Mouse (Mus musculus) hindbrain, embryonic 14.5 days (tissue): ENCODE measurements at regions not wholly inside any gene's neighbourhood (a gene's known extent, or its start where the extent isn't known, plus 50 kb on each side); places are given as distances from the start of the nearest gene placed in this dataset.

ENCODE experiments used
- ATAC-seq: fragments of 200-750 bp; cut with Nextera tagmentation; 2 replicates; pipeline ENCODE4 v1.8.0; 2017; ENCODE audit warnings: moderate number of reproducible peaks, mild to moderate bottlenecking, moderate TSS enrichment, moderate library complexity; ENCODE audit not compliant: low FRiP score
- DNase-seq: peaks from one replicate; pipeline ENCODE4 v3.0.0-alpha.2; 2015; ENCODE audit warnings: low spot score
- H3K27ac ChIP-seq: fragments of 300-500 bp; sonication (generic); 2 replicates; pipeline ENCODE4 v1.5.1; 2014; ENCODE audit warnings: mild to moderate bottlenecking, moderate library complexity
- H3K27me3 ChIP-seq: fragments of 300-500 bp; sonication (generic); 2 replicates; pipeline ENCODE4 v1.6.1; 2014; ENCODE audit warnings: mild to moderate bottlenecking, low read length, mixed read lengths; ENCODE audit not compliant: control insufficient read depth, insufficient read depth
- H3K36me3 ChIP-seq: fragments of 300-500 bp; sonication (generic); replicated peaks from 2 replicates; pipeline ENCODE4 v1.6.1; 2014; ENCODE audit not compliant: control insufficient read depth, insufficient read depth
- H3K4me1 ChIP-seq: fragments of 300-500 bp; sonication (generic); replicated peaks from 2 replicates; pipeline ENCODE4 v1.6.1; 2014; ENCODE audit warnings: antibody characterized with exemption, low read length, mixed read lengths; ENCODE audit not compliant: control insufficient read depth, insufficient read depth
- H3K4me2 ChIP-seq: fragments of 300-500 bp; sonication (generic); replicated peaks from 2 replicates; pipeline ENCODE4 v1.6.1; 2014; ENCODE audit warnings: mild to moderate bottlenecking, moderate library complexity
- H3K4me3 ChIP-seq: fragments of 300-500 bp; sonication (generic); replicated peaks from 2 replicates; pipeline ENCODE4 v1.5.1; 2014; ENCODE audit warnings: mild to moderate bottlenecking, low read length
- H3K9ac ChIP-seq: fragments of 300-500 bp; sonication (generic); 2 replicates; pipeline ENCODE4 v1.6.1; 2014
- H3K9me3 ChIP-seq: fragments of 300-500 bp; sonication (generic); 2 replicates; pipeline ENCODE4 v1.6.1; 2016; ENCODE audit warnings: low read length; ENCODE audit not compliant: control insufficient read depth
- WGBS: fragments of 180-500 bp; shearing (Covaris S2); extraction: QIAGEN DNeasy Blood & Tissue Kit; methylation state at CpG from one replicate; pipeline ENCODE4 v1.1.7; 2014; 5-methylcytosine and 5-hydroxymethylcytosine counted together

DNA sequence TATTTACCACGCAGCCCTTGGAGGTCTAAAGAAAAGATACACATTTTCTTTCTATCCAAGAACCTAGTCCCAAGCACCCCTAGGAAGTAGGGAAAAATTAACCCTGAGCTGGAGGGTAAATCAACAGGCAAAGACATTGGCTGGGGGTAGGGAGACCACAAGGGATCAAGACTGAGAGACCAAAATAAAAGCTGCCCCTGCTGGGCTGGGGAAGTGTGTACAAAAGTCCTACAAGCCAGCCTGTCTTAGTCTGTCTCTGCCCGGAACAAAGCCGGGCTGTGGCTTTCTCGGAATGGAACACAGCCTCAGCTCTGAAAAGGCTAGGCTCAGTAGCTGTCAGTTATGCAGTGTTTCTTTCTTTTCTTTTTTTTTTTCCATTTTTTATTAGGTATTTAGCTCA, 81.4 kb upstream of the Sox4 start:
- ATAC-seq (no peak; the same call in 1 of the 2 replicates), DNase-seq (no peak)
- Histone ChIP-seq H3K4me3 (no peak overlapping the region), H3K4me2 (no peak overlapping the region), H3K9me3 (no peaks in the 10 kb centered on the region), H3K36me3 (no peaks in the 10 kb centered on the region), H3K27me3 (no peaks in the 10 kb centered on the region), H3K9ac (no peak overlapping the region), H3K27ac (no peak overlapping the region), H3K4me1 (0 out of 2 replicates have a peak, but pooled peaks cover 6% of the 10 kb centered on the region)
- 10% methylated on average over 4 of the region's 4 CpGs for WGBS

GRCm38 (mm10) chr13:29034444-29034843, 80.9 kb upstream of the Sox4 start:
- Histone ChIP-seq H3K27me3 (no peaks in the 10 kb centered on the region), H3K27ac (no peak overlapping the region), H3K9ac (no peak overlapping the region), H3K4me2 (no peak overlapping the region), H3K9me3 (no peaks in the 10 kb centered on the region), H3K4me3 (no peak overlapping the region), H3K36me3 (no peaks in the 10 kb centered on the region), H3K4me1 (0 out of 2 replicates have a peak, but pooled peaks cover 6% of the 10 kb centered on the region)
- WGBS, result 41% methylated on average over 8 of the region's 8 CpGs
- ATAC-seq (peak; percentile 53; the same call in 1 of the 2 replicates), DNase-seq (no peak)

DNA sequence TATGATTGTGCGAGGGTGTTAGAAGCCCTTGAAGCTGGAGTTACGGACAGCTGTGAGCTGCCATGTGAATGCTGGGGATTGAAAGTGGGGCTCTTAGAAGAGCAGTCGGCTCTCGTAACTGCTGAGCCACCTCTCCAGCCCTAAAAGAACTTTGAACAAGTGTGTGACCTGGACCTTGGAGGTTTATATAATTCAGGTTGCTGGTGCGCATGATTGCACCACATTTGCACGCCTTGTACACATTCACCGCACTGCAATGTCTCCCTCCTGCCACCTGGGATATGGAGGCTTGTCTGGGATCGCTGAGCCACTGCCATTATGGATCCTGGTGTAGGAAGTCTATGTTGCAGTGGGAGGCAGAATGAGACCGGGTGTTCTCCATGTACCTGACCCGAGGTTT, 73.6 kb upstream of the Sox4 start:
- Histone ChIP-seq H3K9me3 (no peaks in the 10 kb centered on the region), H3K4me1 (no peaks in the 10 kb centered on the region), H3K36me3 (no peaks in the 10 kb centered on the region), H3K4me2 (no peak overlapping the region), H3K27me3 (no peaks in the 10 kb centered on the region), H3K27ac (no peak overlapping the region), H3K4me3 (no peak overlapping the region), H3K9ac (no peak overlapping the region)
- DNase-seq (no peak), ATAC-seq (no peak)
- 92% methylated on average over 10 of the region's 10 CpGs for WGBS

GRCm38 (mm10) chr13:29023486-29023885, 70.0 kb upstream of the Sox4 start:
- WGBS, result 92% methylated on average over 1 of the region's 1 CpGs
- no peak for ATAC-seq
- Histone ChIP-seq H3K4me2 (no peak overlapping the region), H3K27me3 (no peaks in the 10 kb centered on the region), H3K4me3 (no peak overlapping the region), H3K9me3 (no peaks in the 10 kb centered on the region), H3K9ac (no peak overlapping the region), H3K36me3 (no peaks in the 10 kb centered on the region), H3K4me1 (no peaks in the 10 kb centered on the region), H3K27ac (no peak overlapping the region)
- DNase-seq, result no peak

- Histone ChIP-seq H3K27ac (no peak overlapping the region), H3K36me3 (no peaks in the 10 kb centered on the region), H3K4me1 (peaks cover 24% of the 10 kb centered on the region), H3K9me3 (no peaks in the 10 kb centered on the region), H3K9ac (no peak overlapping the region), H3K4me3 (no peak overlapping the region), H3K4me2 (no peak overlapping the region), H3K27me3 (no peaks in the 10 kb centered on the region)
- no peak for ATAC-seq
- DNase-seq, result no peak
- 96% methylated on average over 3 of the region's 3 CpGs for WGBS
Observed at GRCm38 (mm10) chr13:29019839-29020238, 66.3 kb upstream of the Sox4 start.

DNA sequence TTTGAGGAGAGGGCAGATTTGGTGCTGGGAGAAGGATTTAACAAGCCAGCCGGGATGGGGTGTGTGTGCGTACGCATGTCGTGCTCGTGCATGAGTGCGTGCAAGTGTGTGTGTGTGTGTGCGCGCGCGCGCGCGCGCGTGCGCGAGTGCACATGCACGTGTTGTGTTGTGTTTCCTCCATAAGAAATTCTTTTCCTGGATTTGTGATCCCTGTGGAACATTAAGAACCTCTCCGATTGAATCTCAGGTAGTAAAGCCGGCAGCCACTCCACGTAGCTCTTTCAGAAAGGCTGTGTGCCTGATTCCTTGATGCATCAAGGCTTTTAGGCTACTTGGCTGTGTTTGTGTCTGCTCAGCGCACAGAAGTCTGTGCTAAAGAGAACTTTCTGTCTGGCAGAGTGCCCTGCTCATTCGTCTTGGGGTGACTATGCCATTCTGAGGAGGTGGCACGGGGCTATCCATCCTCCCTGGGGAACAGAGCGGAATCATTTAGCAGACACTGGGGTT, 62.7 kb upstream of the Sox4 start:
- Histone ChIP-seq H3K9ac (peak overlapping the region; percentile 53), H3K27me3 (no peaks in the 10 kb centered on the region), H3K4me3 (peak overlapping the region; percentile 29), H3K4me2 (peak overlapping the region; percentile 48), H3K9me3 (no peaks in the 10 kb centered on the region), H3K27ac (peak overlapping the region; percentile 95), H3K36me3 (no peaks in the 10 kb centered on the region), H3K4me1 (peaks cover 34% of the 10 kb centered on the region)
- peak; percentile 65 for DNase-seq
- peak; percentile 63 for ATAC-seq
- 54% methylated on average over 25 of the region's 25 CpGs for WGBS

DNA sequence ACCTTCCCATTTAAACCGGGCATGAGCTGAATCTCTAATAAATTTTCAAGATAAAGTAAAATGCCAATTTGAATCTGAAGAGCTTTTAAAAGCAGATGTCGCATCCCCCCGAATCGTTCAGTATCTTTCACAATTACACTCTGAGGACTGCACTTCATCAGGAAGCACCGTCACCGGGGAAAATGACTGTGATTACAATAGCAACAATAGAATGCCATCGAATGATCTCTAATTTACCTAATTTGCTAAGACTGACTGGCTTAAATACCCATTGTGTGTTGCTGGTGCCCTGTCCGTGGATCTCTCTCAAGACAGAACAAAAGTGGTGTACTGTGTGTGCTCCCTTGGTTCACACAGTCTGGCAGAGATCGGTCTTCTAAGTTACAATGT, 62.1 kb upstream of the Sox4 start:
- Histone ChIP-seq H3K9ac (peak overlapping the region; percentile 53), H3K9me3 (no peaks in the 10 kb centered on the region), H3K27ac (peak overlapping the region; percentile 95), H3K4me1 (peaks cover 34% of the 10 kb centered on the region), H3K36me3 (no peaks in the 10 kb centered on the region), H3K4me3 (peak overlapping the region; percentile 29), H3K27me3 (no peaks in the 10 kb centered on the region), H3K4me2 (peak overlapping the region; percentile 48)
- peak; percentile 62 for ATAC-seq
- 15% methylated on average over 9 of the region's 9 CpGs for WGBS
- DNase-seq, result peak; percentile 64

- peaks cover 34% of the 10 kb centered on the region for H3K4me1 ChIP-seq
- peak; percentile 78 for ATAC-seq
- peak overlapping the region; percentile 48 for H3K4me2 ChIP-seq
- H3K9ac ChIP-seq, result peak overlapping the region; percentile 53
- peak; percentile 69 for DNase-seq
- no peaks in the 10 kb centered on the region for H3K27me3 ChIP-seq
- no peaks in the 10 kb centered on the region for H3K9me3 ChIP-seq
- no peaks in the 10 kb centered on the region for H3K36me3 ChIP-seq
- peak overlapping the region; percentile 29 for H3K4me3 ChIP-seq
- peak overlapping the region; percentile 95 for H3K27ac ChIP-seq
- 9% methylated on average over 13 of the region's 13 CpGs for WGBS
Observed at GRCm38 (mm10) chr13:29014827-29015604, 61.5 kb upstream of the Sox4 start.

GRCm38 (mm10) chr13:29014066-29014826, 60.7 kb upstream of the Sox4 start:
- Histone ChIP-seq H3K4me1 (peaks cover 34% of the 10 kb centered on the region), H3K36me3 (no peaks in the 10 kb centered on the region), H3K27me3 (no peaks in the 10 kb centered on the region), H3K9ac (peak overlapping the region; percentile 53), H3K9me3 (no peaks in the 10 kb centered on the region), H3K4me2 (peak overlapping the region; percentile 48), H3K4me3 (peak overlapping the region; percentile 29), H3K27ac (peak overlapping the region; percentile 95)
- ATAC-seq (peak; percentile 35), DNase-seq (no peak)
- 53% methylated on average over 15 of the region's 15 CpGs for WGBS
